Mouse (Mus musculus) urinary bladder, postnatal 4 days (tissue): Measurements from ENCODE around the gene Dpf3.

Experiments used
- DNase-seq, 2 experiments: peaks; one replicate each; pipeline ENCODE4 v3.0.0; 2021 to 2022; ENCODE audit warnings: low spot score in 2 of 2

The Dpf3 gene

DNA sequence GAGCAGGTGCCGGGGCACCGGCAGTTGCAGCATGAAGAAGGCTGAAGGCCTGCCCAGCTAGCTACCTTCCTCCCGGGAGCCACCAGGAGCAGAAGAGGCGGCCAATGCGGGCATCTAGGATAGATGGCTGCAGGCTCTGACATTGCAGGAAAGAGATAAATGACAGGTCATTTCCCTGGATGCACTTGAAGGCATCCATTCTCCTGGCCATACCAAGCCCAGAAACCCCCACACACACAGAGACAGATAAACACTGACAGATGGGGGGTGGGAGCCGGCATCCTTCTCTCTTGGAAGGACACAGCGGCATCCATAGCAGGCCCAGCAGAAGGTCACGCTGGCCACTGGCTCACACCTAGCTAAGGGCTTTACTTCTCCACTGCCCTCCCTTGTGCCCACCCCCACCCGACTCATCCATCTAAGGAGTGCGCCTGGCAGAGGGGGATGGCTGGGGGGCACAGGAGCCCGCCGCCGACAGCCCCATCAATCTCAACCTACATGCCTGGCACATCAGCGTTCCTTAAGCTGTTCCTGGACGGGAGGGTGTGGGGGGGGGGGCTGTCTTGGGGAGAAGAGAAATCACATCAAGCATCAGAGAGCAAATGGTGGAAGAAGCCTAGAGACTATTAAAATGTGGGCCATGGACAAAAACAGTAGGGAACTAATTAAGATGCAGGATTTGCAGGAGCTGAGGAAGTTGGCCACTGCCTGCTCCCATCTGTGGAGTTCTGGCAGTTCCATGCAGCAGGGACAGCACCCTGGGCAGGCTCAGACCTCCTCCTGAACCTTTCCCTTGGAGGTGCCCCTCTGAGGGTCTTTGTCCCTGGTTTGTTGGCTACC lies 145.3 kb downstream of the Dpf3 start:
- peak in 1 of 2 experiments; percentile 46 for DNase-seq

DNA sequence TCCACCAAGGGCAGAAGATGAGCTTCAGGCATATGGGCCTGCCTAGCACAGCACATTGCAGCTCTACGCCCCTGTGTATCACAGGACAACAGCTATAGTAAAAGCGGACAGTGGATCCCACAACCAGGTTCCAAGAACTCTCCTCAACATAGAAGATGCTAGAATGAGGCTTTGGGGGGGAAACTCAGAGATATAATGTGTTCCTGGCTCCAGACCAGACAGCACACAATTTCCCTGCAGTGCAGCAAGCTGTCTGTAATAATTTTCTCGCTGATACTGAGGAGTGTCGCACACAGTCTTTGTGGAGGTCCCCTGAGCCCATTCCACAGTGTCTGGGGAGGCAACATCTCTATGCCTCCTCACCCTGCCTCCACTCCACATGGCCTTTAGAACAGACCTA lies 146.6 kb downstream of the Dpf3 start:
- DNase-seq, result no peak

DNA sequence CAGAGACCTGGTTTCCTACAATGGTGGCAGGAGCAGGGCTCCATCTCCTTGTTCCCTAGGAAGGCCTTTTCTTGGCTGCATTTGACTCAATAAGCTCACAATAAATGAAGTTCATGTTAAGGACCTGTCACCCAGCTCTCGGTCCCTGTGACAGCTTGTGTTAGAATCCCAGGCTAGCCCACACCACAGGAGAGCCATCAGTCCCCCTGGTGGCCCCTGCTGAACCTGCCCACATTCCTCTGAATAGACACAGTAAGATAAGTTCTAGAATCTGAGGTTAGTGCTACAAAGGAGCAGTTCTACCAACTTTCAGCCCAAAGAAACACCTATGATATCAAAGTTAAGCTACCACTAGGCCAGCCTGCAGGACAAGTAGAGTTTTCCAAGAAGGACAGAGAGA lies 149.2 kb downstream of the Dpf3 start:
- no peak for DNase-seq

DNA sequence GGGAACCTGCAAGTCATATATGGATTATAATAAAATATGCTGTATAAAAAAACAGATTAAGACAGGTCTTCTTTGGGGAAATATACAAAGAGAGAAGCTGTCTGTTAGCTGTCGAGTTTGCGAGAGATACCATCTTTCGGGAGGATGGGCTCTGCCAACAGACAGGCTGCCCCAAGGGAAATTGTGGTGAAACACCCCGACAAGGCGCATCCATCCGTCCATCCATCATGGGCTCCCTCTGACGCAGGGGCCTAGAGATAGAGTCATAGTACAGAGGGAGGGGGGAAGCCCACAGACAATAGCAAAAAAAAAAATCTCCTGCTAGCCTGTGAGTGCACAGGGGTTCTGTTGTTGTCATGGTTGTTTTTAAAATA lies 149.8 kb downstream of the Dpf3 start:
- DNase-seq, result no peak

DNA sequence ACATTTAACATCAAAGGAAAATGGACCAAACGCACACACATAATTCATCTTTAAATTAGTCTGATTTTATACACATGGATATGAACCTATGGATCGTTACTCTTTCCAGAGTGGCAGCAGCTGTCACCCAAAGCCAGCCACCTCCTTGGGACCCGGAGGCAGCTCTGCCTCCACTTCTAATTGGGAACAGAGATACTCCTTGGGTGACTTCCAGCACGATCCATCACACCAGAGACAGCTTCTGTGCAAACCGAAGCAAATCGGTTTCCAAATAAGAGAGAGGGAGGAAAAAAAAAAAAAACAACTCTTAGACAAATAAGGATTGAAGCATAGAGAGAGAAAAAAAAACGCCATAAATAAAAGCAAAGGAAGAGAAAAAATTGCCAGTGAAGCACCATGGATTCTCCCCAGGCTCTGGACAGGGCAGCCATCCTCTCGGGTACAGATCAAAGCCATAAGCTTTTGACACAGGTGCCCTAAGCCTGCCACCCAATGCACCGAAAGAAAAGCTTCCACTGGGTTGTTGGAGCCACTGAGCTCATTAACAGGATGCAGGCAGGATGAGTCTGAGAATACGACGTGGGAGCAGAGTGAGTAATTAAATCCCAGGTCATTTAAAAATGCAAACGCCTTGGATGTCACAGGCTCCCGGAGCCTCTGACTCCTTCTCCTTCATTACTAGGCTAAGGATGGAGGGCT lies 150.3 kb downstream of the Dpf3 start:
- no peak for DNase-seq

DNA sequence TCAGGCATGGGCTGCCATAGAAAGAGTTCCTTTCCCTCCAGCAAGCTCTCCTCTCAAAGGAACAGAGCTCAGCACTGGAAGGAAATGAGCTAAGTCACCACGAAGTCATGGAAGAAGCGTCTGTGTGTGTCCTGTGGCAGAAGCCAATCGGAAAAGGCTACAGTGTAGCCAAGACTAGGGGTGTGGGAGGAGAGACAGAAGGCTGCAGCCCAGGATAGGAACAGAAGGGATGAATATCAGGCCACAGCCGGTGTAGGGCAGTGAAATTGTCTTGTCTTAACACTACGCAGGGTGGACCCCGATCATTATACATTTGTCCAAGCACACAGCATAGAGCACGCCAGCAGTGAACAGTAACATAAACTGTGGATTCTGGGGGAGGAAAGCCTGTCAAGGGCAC lies 157.5 kb downstream of the Dpf3 start:
- no peak for DNase-seq

DNA sequence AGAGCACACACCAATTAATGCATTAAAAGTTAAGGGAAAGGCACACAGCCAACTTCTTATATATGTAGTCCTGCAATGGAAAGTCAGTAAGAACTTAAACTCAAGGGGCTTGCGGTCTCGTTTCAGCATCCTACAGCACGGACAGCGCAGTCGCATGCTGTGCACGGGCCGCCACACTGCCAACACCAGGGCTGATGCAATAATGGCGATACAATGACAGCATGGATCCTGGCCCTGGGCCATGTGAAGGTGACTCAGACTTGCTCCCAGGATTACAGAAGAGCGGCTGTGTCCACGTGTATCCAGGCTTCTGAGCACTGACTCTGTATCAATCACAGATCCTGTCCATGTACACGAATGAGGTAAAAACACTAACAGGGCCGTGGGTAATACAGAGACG lies 158.6 kb downstream of the Dpf3 start:
- no peak for DNase-seq

DNA sequence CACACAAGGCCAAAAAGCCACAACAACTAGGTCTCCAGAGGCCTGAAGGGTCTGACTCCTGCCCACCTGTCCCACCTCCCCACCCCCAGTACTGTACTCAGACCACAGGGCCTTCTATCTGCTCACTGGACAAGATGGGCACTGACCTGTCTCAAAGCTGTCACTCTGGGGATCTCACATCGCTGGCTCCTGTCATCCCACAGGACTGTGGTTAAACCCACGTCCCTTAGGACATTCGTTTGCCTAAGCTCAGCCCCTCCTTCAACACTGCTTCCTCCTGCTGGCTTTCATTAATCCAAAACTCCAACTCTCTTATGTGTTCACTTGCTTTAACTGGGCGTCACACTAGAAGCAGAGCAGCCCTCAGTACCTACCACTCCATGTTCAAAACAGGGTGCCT lies 159.0 kb downstream of the Dpf3 start:
- no peak for DNase-seq

DNA sequence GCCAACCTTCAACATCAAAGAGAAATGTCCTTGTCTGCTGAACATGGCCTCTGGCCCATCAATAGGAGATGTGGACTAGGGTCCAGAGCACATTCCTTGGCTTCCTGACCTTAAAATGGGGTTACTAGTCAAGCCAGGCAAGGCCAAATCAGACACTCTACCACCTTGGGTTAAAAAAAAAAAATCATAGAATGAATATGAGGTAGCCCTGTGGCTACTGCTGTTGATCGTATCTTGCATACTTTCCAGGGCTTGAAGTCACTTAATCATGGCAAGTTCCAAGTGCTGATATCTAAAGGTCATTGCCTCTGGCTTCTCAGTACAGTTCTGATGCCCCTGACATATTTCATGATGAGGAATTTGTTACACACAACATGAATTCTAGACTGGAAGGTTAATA lies 160.1 kb downstream of the Dpf3 start:
- DNase-seq, result no peak

DNA sequence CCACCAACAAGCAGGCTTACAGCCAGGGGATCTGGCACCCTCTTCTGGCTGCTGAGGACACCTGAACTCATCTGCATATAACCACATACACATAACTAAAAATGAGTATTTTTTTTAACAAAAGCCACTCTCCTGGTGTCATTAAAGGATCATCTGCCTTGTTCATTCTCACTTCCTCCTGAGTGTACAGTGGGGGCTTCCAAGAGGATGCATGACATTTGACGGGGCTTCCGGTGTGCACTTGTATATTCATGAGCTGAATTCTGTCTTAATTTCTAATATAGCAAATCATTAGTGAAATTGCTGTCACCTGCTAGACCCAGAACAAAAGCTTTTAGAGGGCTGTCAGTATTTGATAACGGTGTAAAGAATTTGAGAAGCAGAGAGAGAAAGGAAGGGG lies 166.8 kb downstream of the Dpf3 start:
- no peak for DNase-seq

DNA sequence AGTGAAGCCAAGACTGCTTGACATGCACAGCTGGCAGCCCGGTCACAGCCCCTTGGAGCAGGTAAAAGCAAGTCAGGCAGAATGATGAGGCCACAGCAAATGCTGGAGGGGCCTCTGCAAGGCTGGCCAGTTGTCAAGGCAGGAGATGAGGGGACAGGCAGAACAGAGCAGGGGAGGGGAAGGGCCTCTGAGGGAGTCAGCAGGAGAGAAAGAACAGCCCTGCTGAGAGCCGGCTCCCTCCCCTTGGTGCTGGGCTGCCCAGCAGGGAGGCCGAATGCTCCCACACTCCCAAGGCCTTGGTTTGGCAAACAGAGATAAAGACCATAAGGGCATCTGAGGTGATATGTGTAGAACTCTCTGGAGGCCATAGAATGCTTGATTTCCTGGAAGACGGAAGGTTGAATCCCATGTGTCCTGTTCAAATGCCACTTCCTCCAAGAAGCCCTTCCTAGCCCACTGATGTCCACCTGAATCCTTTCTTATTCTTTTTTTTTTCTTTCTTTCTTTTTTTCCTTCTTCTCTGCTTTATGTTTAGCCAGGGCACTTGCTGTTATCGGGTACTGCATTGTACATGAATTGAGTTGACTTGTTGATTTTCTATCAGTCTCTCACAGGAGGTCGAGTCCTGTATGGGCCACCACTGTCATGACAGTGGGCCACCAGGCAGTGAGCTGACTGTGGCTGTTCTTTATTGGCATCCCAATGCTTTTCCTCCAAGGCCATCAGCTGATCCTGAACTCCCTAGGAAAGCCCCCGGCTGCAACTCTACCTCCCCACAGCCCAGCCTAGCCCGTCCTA lies 169.7 kb downstream of the Dpf3 start:
- no peak for DNase-seq

DNA sequence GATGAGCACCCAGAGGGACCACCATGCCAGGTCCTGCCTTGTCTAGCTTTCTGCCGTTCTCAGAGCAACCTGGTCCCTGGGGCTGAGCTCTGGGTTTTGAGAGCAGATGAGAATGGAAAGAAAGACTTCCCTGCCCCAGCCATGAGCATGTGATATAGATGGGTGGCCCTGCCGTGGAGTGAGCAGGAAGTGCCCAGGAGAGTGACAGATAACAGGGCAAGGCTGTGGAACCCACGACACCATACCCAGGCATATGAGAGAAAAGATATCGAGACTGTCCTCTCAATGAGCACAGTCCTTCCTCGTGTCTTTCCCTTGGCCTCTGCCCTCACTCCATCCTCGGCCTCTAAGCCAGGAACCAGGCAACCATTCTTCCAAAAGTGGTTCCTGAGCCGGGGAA lies 172.8 kb downstream of the Dpf3 start:
- DNase-seq, result no peak

DNA sequence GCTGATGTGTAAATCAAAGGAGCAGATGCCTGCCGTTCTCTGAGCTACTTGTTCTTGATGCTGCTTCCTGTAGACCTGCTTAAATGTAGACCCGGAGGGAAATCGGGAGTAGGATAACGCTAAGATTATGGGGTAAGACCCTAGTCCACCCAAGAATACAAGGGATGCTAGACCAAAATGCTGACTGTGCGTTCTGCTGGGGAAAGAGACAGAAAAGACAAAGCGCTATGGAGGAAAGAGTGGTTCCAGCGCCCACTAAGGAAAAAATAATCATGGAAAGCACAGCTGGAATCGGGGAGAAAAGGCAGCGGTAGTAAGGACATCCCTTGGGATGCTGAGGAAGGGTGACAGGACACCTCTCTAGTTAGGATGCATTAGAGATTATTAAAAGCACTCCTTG lies 174.7 kb downstream of the Dpf3 start:
- DNase-seq, result no peak

DNA sequence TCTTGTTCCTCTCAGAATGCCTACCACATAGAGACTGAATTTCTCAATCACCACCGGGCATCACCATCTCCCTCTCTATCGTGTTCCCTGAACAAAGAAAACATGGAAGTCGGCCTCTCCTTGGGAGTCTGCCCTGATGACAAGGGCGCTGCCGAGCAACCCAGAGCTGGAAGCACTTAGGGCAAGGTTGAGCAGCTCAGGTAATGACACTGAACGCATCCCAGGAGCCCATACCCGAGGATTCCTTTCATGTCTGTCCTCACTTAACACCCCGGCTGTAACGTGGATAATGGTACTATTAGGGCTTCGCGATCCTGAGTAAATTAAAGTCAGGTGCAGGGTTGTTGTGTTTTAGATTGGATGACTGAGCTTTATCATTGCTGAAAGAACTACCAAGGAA lies 176.9 kb downstream of the Dpf3 start:
- DNase-seq, result no peak

DNA sequence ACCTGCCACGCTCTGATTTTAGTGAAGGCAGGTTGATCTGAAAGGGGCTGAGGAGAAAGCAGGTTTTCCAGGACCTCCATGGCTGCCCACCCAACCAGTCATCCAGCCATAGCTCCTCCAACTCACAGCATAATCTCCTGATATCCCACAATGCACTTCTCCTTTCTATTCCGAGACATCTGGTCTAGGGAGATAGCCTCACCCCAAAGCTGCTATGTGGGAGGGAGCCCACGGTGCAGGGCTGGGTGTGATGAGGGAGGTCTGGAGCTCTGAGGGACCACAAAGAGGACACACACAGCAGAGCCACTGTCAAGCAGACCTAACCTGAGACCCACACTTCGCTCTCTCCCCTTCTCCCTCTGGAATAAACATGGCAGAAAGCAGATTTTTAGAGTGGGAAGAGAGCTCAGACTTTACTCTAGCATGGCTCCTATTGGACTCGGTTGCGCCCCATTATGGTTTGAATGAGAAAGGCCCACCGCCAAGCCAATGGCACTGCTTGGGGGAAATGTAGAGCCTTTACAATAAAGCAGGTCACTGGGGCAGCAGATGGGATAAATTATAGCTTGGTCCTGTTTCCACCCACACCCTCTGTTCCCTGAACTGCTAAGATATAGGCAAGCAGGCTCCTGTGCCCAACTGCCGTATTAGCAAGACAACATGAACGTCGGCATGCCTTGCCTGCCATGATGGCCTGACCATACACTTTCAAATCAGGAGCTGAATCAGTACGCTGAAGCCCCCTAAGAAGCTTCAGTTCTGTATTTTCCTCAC lies 178.3 kb downstream of the Dpf3 start:
- DNase-seq, result no peak

DNA sequence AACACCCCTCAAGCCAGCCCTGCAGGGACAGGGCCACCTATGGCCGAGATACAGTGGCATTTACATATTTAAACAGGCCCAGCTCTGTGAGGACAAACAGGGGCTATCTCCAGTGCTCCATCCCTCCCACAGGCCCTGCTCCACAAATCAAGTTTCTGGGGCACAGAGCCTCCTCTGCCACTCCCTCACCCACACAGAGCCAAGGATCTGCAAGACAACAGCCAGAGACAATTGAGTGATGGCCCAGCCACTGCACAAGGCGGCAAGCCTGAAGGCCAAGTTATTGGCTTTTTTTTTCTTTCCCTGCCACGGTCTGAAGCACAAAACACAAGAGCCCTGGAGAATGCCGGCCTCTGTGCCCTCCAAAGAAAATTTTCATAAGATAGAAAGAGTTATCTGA lies 178.9 kb downstream of the Dpf3 start:
- no peak for DNase-seq

DNA sequence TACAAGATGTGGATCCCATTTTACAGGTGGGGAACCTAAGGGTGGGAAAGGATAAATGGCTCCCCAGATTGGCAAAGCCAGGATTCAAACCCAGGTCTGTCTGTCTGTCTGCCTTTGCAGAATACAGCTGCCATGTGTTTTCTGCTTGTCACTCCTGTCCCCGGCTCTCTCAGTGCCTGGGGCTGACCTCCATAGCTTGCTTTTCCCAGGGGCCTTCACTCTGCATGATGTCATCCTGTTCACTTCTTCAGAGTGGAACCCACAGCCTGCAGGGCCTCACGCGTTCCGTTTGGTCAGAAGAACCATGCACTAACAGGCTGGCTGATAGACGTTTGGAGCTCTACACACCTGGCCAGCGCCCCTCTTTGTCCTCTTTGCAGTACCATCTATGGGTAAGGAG lies 184.3 kb downstream of the Dpf3 start:
- DNase-seq, result no peak

DNA sequence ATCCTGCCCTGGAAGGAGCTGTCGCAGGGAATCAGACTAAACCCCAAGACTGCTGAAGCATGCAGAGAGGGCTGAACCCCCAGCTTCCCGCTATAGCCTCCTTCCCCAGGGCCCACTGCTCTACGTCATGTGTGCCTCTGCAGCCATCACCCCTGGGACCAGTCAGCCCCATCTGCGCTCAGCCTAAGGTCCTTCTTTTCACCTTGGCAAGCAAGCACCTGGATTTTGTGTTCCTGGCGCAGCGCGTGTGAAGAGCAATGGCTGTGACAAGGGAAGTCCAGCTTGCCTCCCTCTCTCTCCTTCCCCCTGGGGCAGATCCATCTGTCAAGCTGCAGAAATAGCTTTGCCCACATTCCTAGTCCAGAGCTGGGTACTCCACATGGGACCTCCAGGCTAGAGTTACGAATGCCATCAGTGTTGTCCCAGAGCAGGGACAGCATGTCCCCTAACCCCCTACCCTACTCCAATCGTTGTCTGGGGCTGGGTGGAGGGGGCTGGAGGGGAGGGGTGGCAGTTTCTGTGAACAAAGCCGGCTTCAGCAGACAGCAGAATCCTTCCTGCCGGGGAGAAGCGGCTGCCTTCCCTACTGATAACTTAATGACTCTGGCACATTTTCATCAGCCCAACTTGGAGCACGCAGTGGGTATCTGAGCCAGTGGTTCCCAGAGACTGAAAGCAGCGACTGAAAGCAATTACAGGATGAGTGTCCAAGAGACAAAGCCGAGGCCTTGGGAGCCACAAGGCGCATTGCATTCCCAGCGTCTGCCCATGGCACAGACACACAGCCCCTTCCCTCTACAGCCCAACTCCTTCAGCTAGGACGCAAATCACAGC lies 185.0 kb downstream of the Dpf3 start:
- no peak for DNase-seq

DNA sequence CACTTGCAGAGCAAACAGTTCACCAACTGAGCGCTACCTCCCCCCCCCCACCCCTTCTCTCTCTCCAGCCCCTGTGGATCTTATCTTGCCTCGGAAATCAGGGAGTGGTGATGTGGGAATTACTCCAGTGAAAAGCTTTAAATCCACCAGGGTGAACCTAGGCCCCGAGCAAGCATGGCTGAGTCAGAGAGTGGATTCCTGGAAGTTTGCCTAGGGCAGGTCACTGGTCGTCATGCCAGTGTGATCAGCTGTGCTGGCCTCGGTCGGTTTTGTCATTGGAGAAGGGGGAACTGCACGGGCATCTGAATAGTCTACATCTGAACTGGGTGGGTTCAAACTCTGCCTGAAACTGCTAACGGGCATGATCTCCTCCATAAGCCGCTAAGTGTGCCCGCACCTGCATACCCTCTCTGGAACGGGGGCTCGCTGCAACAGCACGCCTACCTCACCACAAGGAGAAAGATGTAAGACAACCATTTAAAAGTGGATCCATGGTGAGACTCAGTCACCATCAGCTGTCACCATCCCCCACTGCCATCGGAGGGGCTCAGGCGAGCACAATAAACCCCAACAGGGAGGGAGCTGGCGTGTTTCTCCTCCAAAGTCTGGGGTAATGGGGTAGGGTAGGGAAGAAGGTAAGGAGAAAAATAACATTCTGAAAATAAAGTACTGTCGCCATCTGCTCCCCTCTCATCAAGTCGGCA lies 185.7 kb downstream of the Dpf3 start:
- DNase-seq, result no peak

DNA sequence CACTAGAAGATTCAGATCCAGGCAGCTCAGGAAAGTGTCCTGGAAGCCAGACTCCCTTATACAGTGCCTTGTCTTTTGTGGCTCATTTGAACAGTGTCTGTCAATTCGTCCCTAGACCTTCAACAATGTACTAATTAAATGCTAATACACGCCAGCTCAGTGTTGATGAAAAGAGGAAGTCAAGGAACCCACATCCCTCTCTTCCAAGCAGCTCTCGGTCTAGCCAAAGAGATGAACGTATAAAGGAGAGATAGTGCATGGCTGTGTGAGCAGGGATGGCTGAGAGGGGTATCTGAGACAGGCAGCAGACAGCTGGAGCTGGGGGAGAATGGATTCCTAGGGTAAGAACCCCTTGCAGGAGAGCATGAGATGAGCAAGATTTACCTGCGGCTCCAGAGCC lies 189.2 kb downstream of the Dpf3 start:
- no peak for DNase-seq
